Mouse (Mus musculus): ENCODE measurements around the gene Keap1.
"Not testable (repeated sequence)": the region's sequence is repeated elsewhere in the genome, so short reads cannot be mapped to it uniquely, and the experiment has no call there.

Keap1 gene

GRCm38 (mm10) chr9:21264272-21264999 lies 25.3 kb upstream of the Keap1 start:
- no peak for DNase-seq (ENCODE audit: inconsistent ontology term)

GRCm38 (mm10) chr9:21261831-21262230 lies 22.7 kb upstream of the Keap1 start:
- DNase-seq (ENCODE audit: inconsistent ontology term): no peak

- no peak for DNase-seq (ENCODE audit: inconsistent ontology term)
These were observed 21.4 kb upstream of the Keap1 start for GRCm38 (mm10) chr9:21260491-21261040.

GRCm38 (mm10) chr9:21256349-21256748 lies 17.2 kb upstream of the Keap1 start:
- DNase-seq (ENCODE audit: inconsistent ontology term): not testable (repeated sequence)

- DNase-seq (ENCODE audit: inconsistent ontology term): no peak
These were observed 15.5 kb upstream of the Keap1 start for GRCm38 (mm10) chr9:21254690-21255089.

- DNase-seq (ENCODE audit: inconsistent ontology term): no peak
These were observed 12.1 kb upstream of the Keap1 start for GRCm38 (mm10) chr9:21251116-21251735.

GRCm38 (mm10) chr9:21250509-21250908 lies 11.3 kb upstream of the Keap1 start:
- DNase-seq (ENCODE audit: inconsistent ontology term): no peak

- no peak for DNase-seq (ENCODE audit: inconsistent ontology term)
These were observed 10.7 kb upstream of the Keap1 start for GRCm38 (mm10) chr9:21249629-21250508.

- DNase-seq (ENCODE audit: inconsistent ontology term): peak; percentile 21
These were observed 9.2 kb upstream of the Keap1 start, which contains the start of gene S1pr5 for GRCm38 (mm10) chr9:21248326-21248725. Gene S1pr5 (minus strand): TSS chr9:21248443.

- no peak for DNase-seq (ENCODE audit: inconsistent ontology term)
These were observed 7.2 kb upstream of the Keap1 start for GRCm38 (mm10) chr9:21246342-21246741.

GRCm38 (mm10) chr9:21245113-21245487 lies 5.9 kb upstream of the Keap1 start:
- DNase-seq (ENCODE audit: inconsistent ontology term): no peak

GRCm38 (mm10) chr9:21244428-21245112 lies 5.4 kb upstream of the Keap1 start:
- DNase-seq (ENCODE audit: inconsistent ontology term): peak; percentile 43

- DNase-seq (ENCODE audit: inconsistent ontology term): no peak
These were observed 4.8 kb upstream of the Keap1 start for GRCm38 (mm10) chr9:21243826-21244427.

- DNase-seq (ENCODE audit: inconsistent ontology term): peak; percentile 75
These were observed 2.2 kb upstream of the Keap1 start for GRCm38 (mm10) chr9:21241343-21241742.

- no peak for DNase-seq (ENCODE audit: inconsistent ontology term)
These were observed 296 bp upstream of the Keap1 start for GRCm38 (mm10) chr9:21239465-21239848.

- DNase-seq (ENCODE audit: inconsistent ontology term): peak; percentile 82
These were observed 993 bp downstream of the Keap1 start for GRCm38 (mm10) chr9:21238004-21238732.

- DNase-seq (ENCODE audit: inconsistent ontology term): peak; percentile 52
These were observed 1.7 kb downstream of the Keap1 start for GRCm38 (mm10) chr9:21237368-21238003.

GRCm38 (mm10) chr9:21236991-21237367 lies 2.2 kb downstream of the Keap1 start:
- DNase-seq (ENCODE audit: inconsistent ontology term): no peak

GRCm38 (mm10) chr9:21235341-21235740 lies 3.8 kb downstream of the Keap1 start:
- no peak for DNase-seq (ENCODE audit: inconsistent ontology term)

- DNase-seq (ENCODE audit: inconsistent ontology term): no peak
These were observed 5.4 kb downstream of the Keap1 start for GRCm38 (mm10) chr9:21233805-21234204.

Data from Muller cell, postnatal 12 days (primary cell).